In the genomic region with DNA sequence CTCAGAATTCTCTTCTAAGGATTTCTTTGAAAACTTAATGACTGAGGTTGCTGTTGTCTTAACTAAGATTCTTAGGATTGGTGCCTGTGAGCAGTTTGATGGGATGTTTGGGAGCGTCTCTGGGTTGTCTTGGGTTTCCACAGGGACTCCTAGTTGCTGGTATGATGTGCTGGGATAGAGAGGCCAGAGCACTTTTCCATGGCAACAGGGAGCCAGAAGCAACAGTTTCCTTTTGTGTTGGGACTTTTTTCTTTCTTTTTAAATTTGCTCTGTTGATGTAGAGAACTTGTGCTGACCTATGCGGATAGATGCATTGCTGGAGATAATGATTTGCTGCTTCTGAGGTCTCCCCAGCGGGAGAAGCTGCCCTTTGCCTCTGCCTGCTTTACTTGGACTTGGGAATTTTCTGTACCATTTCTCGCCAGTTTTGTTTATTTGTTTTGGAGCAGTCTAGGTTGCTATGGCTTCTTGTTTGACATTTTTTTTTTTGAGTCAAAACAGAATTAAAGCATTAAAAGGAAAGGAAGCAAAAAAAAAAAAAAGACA, we compare ENCODE assay signal across 15 mouse cellular contexts. TPM values are rescaled to one million over a fixed set of nuclear protein-coding genes. Genes with fewer than 3 reads are reported as not detected.
A peak's percentile ranks its signal among the peaks of the same experiment; 100 is the strongest.
DNase-seq lines count a peak whose midpoint lies in the region; ATAC-seq and TF ChIP-seq lines count a peak whose summit lies in the region.
"Had no signal": no experiment of that assay in that cellular context is flagged by ENCODE, and none has a peak within 500 bp of the region (broad histone marks: within the 10 kb centered on the region; RNA-seq: fewer than 3 reads in every experiment).

No protein-coding gene starts in this region.

- peak overlapping the region; percentile 65 for H3K4me3 ChIP-seq in gastrocnemius, adult 2 months
- no peak overlapping the region for H3K4me3 ChIP-seq in kidney, embryonic 15.5 days (replicated peaks)
- peak overlapping the region; percentile 20 for H3K4me3 ChIP-seq in neural tube, embryonic 11.5 days (ENCODE audit: low read depth, low read length)
- H3K4me3 ChIP-seq: forebrain, embryonic 15.5 days; heart, adult 2 months had no signal

- H3K4me1 ChIP-seq in kidney, embryonic 15.5 days, result peaks cover 35% of the 10 kb centered on the region
- peaks cover 9% of the 10 kb centered on the region for H3K4me1 ChIP-seq in neural tube, embryonic 11.5 days (ENCODE audit: control insufficient read depth, insufficient read depth, low read length)
- H3K4me1 ChIP-seq: forebrain, embryonic 15.5 days had no signal

- no peaks in the 10 kb centered on the region for H3K27me3 ChIP-seq in kidney, embryonic 15.5 days
- no peaks in the 10 kb centered on the region for H3K27me3 ChIP-seq in neural tube, embryonic 11.5 days (ENCODE audit: control insufficient read depth, insufficient read depth, low read length)
- H3K27me3 ChIP-seq: forebrain, embryonic 15.5 days; Patski had no signal

- H3K27ac ChIP-seq in gastrocnemius, adult 2 months, result peak overlapping the region; percentile 54
- H3K27ac ChIP-seq in kidney, embryonic 15.5 days, result peak overlapping the region; percentile 78
- H3K27ac ChIP-seq in neural tube, embryonic 11.5 days (ENCODE audit: low read depth, low read length), result peak overlapping the region; percentile 68
- H3K27ac ChIP-seq: forebrain, embryonic 15.5 days; heart, adult 2 months had no signal

- H3K4me2 ChIP-seq in kidney, embryonic 15.5 days, result peak overlapping the region; percentile 33
- H3K4me2 ChIP-seq in neural tube, embryonic 11.5 days (ENCODE audit: low read depth), result peak overlapping the region; percentile 31
- H3K4me2 ChIP-seq: forebrain, embryonic 15.5 days had no signal

- no peaks in the 10 kb centered on the region for H3K36me3 ChIP-seq in kidney, embryonic 15.5 days
- no peaks in the 10 kb centered on the region for H3K36me3 ChIP-seq in neural tube, embryonic 11.5 days (ENCODE audit: control insufficient read depth, insufficient read depth, low read length)
- H3K36me3 ChIP-seq: forebrain, embryonic 15.5 days had no signal

- ATAC-seq in kidney, embryonic 15.5 days (replicated peaks; ENCODE audit: low FRiP score), result peak; percentile 30; the same call in 1 of the 2 replicates
- ATAC-seq in neural tube, embryonic 11.5 days (ENCODE audit: insufficient read depth, low FRiP score, low TSS enrichment), result no peak
- ATAC-seq: forebrain, embryonic 15.5 days had no signal

- no peak for DNase-seq in gastrocnemius, adult 2 months
- DNase-seq in gastrocnemius, adult 18-20 months (ENCODE audit: low spot score), result no peak
- peak; percentile 12 for DNase-seq in embryo, embryonic 11 days
- no peak for DNase-seq in neural tube, embryonic 11.5 days (ENCODE audit: low spot score)
- DNase-seq in heart, adult 8-10 months (ENCODE audit: low spot score), result no peak
- DNase-seq in cerebellum, adult 18-20 months, result no peak
- DNase-seq in right cerebral cortex, postnatal 10 days (ENCODE audit: low spot score in 2 of 2), result no peak
- DNase-seq: B cell, adult 2 months; heart, adult 2 months; lung, postnatal 10 days had no signal

- H3K9ac ChIP-seq in kidney, embryonic 15.5 days, result no peak overlapping the region
- H3K9ac ChIP-seq in neural tube, embryonic 11.5 days (ENCODE audit: low read length), result no peak overlapping the region; the same call in 1 of the 2 replicates
- H3K9ac ChIP-seq: forebrain, embryonic 15.5 days had no signal

- WGBS in kidney, embryonic 15.5 days, result 33% methylated on average over 4 of the region's 4 CpGs
- WGBS in neural tube, embryonic 11.5 days, result 37% methylated on average over 4 of the region's 4 CpGs

- TF ChIP-seq CTCF in gastrocnemius, adult 2 months (IDR thresholded peaks at IDR 0.05), result no peak

- no peaks in the 10 kb centered on the region for H3K9me3 ChIP-seq in kidney, embryonic 15.5 days (replicated peaks)
- no peaks in the 10 kb centered on the region for H3K9me3 ChIP-seq in neural tube, embryonic 11.5 days (ENCODE audit: control insufficient read depth, low read length)
- H3K9me3 ChIP-seq: forebrain, embryonic 15.5 days had no signal

- intact Hi-C loops in gastrocnemius, adult 2 months (cut with DNase I), result no loop called here

RNA-seq across cellular contexts. Expression of a gene that starts 0.7 kb away (rescaled TPM):
- 1 to 10 TPM in 1 of 2 experiments, under 1 TPM in 1; 0.31 to 1.5 TPM for total RNA-seq in gastrocnemius, adult 2 months (2021)
- under 1 TPM; 0.71 to 0.74 TPM for total RNA-seq in gastrocnemius, adult 18-20 months (2021)
- polyA plus RNA-seq in kidney, embryonic 15.5 days (2015; fragmentation: Nextera tagmentation; extraction: Ambion mirVana), result 14.7 and 15.8 TPM in 2 replicates
- polyA plus RNA-seq in neural tube, embryonic 11.5 days (2014; fragmentation: Nextera tagmentation; extraction: Ambion mirVana), result 61.6 and 66.9 TPM in 2 replicates
- not detected for total RNA-seq in heart, adult 8-10 months (2022)
- total RNA-seq: heart, adult 2 months; left cerebral cortex, postnatal 25 days had no signal

RNA-seq across cellular contexts. Expression of a gene that starts 28.7 kb away (rescaled TPM):
- total RNA-seq in gastrocnemius, adult 2 months (2021), result 10 to 100 TPM; 15.5 to 23.3 TPM
- 10 to 100 TPM; 16.7 to 17.0 TPM for total RNA-seq in gastrocnemius, adult 18-20 months (2021)
- polyA plus RNA-seq in kidney, embryonic 15.5 days (2015; fragmentation: Nextera tagmentation; extraction: Ambion mirVana), result 26.0 and 31.2 TPM in 2 replicates
- 13.0 and 16.2 TPM in 2 replicates for polyA plus RNA-seq in neural tube, embryonic 11.5 days (2014; fragmentation: Nextera tagmentation; extraction: Ambion mirVana)
- total RNA-seq in heart, adult 8-10 months (2022), result 10 to 100 TPM; 34.2 to 38.2 (median 36.0) TPM

RNA-seq across cellular contexts. Expression of a gene that starts 47.7 kb away (rescaled TPM):
- not detected for total RNA-seq in gastrocnemius, adult 2 months (2021)
- total RNA-seq in gastrocnemius, adult 18-20 months (2021), result under 1 TPM in 1 of 2 experiments, not detected in 1; 0.11 TPM
- 0.06 and 0.14 TPM in 2 replicates for polyA plus RNA-seq in kidney, embryonic 15.5 days (2015; fragmentation: Nextera tagmentation; extraction: Ambion mirVana)
- polyA plus RNA-seq in neural tube, embryonic 11.5 days (2014; fragmentation: Nextera tagmentation; extraction: Ambion mirVana), result 0.09 and 0.15 TPM in 2 replicates
- not detected for total RNA-seq in heart, adult 8-10 months (2022)
- total RNA-seq: heart, adult 2 months; left cerebral cortex, postnatal 25 days had no signal
- polyA plus RNA-seq: forebrain, embryonic 15.5 days; heart, adult 2 months; intestine, embryonic 14.5 days; Patski had no signal
